Mouse (Mus musculus) adrenal gland, postnatal 25 days (tissue): ENCODE results near the gene Gm10717. TPM values are rescaled to one million over a fixed set of nuclear protein-coding genes. Genes with fewer than 3 reads are reported as not detected.
"Not testable (repeated sequence)": the region's sequence is repeated elsewhere in the genome, so short reads cannot be mapped to it uniquely, and the experiment has no call there.

ENCODE experiments used
- DNase-seq: peaks from one replicate; pipeline ENCODE4 v3.0.0; 2021; ENCODE audit warnings: mixed read lengths
- long read RNA-seq: library from polyadenylated mRNA; stranded (forward); transcript quantifications from one replicate; pipeline ENCODE4 v2.0.0, GENCODE M21; 2021
- total RNA-seq: library from RNA; stranded (reverse); gene quantifications from 2 replicates; pipeline ENCODE4 v1.2.3, GENCODE M21; 2021

Gm10717 gene
- total RNA-seq = 2.2 TPM in 1 of 2 replicates, not detected in the other
- long read RNA-seq = 0 reads

- not testable (repeated sequence) for DNase-seq
Observed at GRCm38 (mm10) chr9:3024912-3025467, at the start of gene Gm10717. TSS of gene Gm10717 (plus strand) at chr9:3025417.

DNA sequence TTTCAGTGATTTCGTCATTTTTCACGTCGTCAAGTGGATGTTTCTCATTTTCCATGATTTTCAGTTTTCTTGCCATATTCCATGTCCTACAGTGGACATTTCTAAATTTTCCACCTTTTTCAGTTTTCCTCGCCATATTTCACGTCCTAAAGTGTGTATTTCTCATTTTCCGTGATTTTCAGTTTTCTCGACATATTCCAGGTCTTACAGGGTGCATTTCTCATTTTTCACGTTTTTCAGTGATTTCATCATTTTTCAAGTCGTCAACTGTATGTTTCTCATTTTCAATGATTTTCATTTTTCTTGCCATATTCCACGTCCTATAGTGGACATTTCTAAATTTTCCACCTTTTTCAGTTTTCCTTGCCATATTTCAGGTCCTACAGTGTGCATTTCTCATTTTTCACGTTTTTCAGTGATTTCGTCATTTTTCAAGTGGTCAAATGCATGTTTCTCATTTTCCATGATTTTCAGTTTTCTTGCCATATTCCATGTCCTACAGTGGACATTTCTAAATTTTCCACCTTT is 24.7 kb upstream of the Gm10717 start, which contains the start of gene Gm10722:
Gene Gm10722, plus strand, starts transcription at position 478 of the 528 bp plus-strand sequence.
- DNase-seq = not testable (repeated sequence)

GRCm38 (mm10) chr9:3001006-3001405 is 24.2 kb upstream of the Gm10717 start:
- not testable (repeated sequence) for DNase-seq

GRCm38 (mm10) chr9:3001948-3002659 is 23.1 kb upstream of the Gm10717 start:
- peak; percentile 100 for DNase-seq

- DNase-seq = not testable (repeated sequence)
Observed at GRCm38 (mm10) chr9:3002794-3003396, 22.3 kb upstream of the Gm10717 start, which contains the start of gene Gm11168. TSS of gene Gm11168 (plus strand) at chr9:3003346.

DNA sequence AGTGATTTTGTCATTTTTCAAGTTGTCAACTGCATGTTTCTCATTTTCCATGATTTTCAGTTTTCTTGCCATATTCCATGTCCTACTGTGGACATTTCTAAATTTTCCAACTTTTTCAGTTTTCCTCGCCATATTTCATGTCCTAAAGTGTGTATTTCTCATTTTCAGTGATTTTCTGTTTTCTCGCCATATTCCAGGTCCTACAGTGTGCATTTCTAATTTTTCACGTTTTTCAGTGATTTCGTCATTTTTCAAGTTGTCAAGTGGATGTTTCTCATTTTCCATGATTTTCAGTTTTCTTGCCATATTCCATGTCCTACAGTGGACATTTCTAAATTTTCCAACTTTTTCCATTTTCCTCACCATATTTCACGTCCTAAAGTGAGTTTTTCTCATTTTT is 19.0 kb upstream of the Gm10717 start:
- not testable (repeated sequence) for DNase-seq

DNA sequence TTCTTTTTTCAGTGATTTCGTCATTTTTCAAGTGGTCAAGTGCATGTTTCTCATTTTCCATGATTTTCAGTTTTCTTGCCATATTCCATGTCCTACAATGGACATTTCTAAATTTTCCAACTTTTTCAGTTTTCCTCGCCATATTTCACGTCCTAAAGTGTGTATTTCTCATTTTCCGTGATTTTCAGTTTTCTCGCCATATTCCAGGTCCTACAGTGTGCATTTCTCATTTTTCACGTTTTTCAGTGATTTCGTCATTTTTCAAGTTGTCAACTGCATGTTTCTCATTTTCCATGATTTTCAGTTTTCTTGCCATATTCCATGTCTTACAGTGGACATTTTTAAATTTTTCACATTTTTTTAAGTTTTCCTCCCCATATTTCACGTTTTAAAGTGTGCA is 18.6 kb upstream of the Gm10717 start:
- DNase-seq = not testable (repeated sequence)

DNA sequence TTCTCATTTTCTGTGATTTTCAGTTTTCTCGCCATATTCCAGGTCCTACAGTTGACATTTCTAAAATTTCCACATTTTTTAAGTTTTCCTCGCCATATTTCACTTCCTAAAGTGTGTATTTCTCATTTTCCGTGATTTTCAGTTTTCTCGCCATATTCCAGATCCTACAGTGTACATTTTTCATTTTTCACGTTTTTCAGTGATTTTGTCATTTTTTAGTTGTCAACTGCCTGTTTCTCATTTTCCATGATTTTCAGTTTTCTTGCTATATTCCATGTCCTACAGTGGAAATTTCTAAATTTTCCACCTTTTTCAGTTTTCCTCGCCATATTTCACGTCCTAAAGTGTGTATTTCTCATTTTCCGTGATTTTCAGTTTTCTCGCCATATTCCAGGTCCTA is 17.9 kb upstream of the Gm10717 start:
- DNase-seq = not testable (repeated sequence)

DNA sequence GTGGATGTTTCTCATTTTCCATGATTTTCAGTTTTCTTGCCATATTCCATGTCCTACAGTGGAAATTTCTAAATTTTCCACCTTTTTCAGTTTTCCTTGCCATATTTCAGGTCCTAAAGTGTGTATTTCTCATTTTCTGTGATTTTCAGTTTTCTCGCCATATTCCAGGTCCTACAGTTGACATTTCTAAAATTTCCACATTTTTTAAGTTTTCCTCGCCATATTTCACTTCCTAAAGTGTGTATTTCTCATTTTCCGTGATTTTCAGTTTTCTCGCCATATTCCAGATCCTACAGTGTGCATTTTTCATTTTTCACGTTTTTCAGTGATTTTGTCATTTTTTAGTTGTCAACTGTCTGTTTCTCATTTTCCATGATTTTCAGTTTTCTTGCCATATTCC is 15.9 kb upstream of the Gm10717 start:
- not testable (repeated sequence) for DNase-seq

- not testable (repeated sequence) for DNase-seq
Observed at GRCm38 (mm10) chr9:3012054-3012621, 13.1 kb upstream of the Gm10717 start.

- not testable (repeated sequence) for DNase-seq
Observed at GRCm38 (mm10) chr9:3012733-3013279, 12.4 kb upstream of the Gm10717 start, which contains the start of gene Gm10721. TSS of gene Gm10721 (plus strand) at chr9:3013140.

GRCm38 (mm10) chr9:3015354-3015753 is 9.9 kb upstream of the Gm10717 start, which contains the start of gene Gm10720:
TSS of gene Gm10720 (plus strand) at chr9:3015654.
- not testable (repeated sequence) for DNase-seq

DNA sequence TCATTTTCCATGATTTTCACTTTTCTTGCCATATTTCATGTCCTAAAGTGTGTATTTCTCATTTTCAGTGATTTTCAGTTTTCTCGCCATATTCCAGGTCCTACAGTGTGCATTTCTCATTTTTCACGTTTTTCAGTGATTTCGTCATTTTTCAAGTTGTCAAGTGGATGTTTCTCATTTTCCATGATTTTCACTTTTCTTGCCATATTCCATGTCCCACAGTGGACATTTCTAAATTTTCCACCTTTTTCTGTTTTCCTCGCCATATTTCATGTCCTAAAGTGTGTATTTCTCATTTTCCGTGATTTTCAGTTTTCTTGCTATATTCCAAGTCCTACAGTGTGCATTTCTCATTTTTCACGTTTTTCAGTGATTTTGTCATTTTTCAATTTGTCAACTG is 9.3 kb upstream of the Gm10717 start:
- DNase-seq = not testable (repeated sequence)

DNA sequence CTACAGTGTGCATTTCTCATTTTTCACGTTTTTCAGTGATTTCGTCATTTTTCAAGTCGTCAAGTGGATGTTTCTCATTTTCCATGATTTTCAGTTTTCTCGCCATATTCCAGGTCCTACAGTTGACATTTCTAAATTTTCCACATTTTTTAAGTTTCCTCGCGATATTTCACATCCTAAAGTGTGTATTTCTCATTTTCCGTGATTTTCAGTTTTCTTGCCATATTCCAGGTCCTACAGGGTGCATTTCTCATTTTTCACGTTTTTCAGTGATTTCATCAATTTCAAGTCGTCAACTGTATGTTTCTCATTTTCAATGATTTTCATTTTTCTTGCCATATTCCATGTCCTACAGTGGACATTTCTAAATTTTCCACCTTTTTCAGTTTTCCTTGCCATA is 8.1 kb upstream of the Gm10717 start, which contains the start of gene Gm10719:
Gene Gm10719, plus strand, starts transcription at position 301 of the 400 bp plus-strand sequence.
- DNase-seq = not testable (repeated sequence)

DNA sequence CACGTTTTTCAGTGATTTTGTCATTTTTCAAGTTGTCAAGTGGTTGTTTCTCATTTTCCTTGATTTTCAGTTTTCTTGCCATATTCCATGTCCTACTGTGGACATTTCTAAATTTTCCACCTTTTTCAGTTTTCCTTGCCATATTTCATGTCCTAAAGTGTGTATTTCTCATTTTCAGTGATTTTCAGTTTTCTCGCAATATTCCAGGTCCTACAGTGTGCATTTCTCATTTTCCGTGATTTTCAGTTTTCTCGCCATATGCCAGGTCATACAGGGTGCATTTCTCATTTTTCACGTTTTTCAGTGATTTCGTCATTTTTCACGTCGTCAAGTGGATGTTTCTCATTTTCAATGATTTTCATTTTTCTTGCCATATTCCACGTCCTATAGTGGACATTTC is 6.3 kb upstream of the Gm10717 start:
- DNase-seq = peak; percentile 90

GRCm38 (mm10) chr9:3019835-3020727 is 5.1 kb upstream of the Gm10717 start:
- peak; percentile 78 for DNase-seq

DNA sequence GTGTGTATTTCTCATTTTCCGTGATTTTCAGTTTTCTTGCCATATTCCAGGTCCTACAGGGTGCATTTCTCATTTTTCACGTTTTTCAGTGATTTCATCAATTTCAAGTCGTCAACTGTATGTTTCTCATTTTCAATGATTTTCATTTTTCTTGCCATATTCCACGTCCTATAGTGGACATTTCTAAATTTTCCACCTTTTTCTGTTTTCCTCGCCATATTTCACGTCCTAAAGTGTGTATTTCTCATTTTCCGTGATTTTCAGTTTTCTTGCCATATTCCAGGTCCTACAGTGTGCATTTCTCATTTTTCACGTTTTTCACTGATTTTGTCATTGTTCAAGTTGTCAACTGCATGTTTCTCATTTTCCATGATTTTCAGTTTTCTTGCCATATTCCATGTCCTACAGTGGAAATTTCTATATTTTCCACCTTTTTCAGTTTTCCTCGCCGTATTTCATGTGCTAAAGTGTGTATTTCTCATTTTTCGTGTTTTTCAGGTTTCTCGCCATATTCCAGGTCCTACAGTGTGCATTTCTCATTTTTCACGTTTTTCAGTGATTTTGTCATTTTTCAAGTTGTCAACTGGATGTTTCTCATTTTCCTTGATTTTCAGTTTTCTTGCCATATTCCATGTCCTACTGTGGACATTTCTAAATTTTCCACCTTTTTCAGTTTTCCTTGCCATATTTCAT is 2.8 kb upstream of the Gm10717 start:
- not testable (repeated sequence) for DNase-seq

DNA sequence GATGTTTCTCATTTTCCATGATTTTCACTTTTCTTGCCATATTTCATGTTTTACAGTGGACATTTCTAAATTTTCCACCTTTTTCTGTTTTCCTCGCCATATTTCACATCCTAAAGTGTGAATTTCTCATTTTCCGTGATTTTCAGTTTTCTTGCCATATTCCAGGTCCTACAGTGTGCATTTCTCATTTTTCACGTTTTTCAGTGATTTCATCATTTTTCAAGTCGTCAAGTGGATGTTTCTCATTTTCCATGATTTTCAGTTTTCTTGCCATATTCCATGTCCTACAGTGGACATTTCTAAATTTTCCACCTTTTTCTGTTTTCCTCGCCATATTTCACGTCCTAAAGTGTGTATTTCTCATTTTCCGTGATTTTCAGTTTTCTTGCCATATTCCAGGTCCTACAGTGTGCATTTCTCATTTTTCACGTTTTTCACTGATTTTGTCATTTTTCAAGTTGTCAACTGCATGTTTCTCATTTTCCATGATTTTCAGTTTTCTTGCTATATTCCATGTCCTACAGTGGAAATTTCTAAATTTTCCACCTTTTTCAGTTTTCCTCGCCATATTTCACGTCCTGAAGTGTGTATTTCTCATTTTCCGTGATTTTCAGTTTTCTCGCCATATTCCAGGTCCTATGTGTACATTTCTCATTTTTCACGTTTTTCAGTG is 1.8 kb upstream of the Gm10717 start, which contains the start of gene Gm10718:
Gene Gm10718, plus strand, starts transcription at position 236 of the 673 bp plus-strand sequence.
- not testable (repeated sequence) for DNase-seq

GRCm38 (mm10) chr9:3023985-3024648 is 1.1 kb upstream of the Gm10717 start:
- not testable (repeated sequence) for DNase-seq
